Mouse (Mus musculus) adrenal gland, adult 18-20 months (tissue): ENCODE results near the gene Agk. TPM values are rescaled to one million over a fixed set of nuclear protein-coding genes. Genes with fewer than 3 reads are reported as not detected.
A peak's percentile ranks its signal among the peaks of the same experiment; 100 is the strongest.

Experiments
- DNase-seq, 2 experiments: peaks; one replicate each; pipeline ENCODE4 v3.0.0; 2021 to 2022; ENCODE audit warnings: low spot score in 2 of 2
- total RNA-seq, 2 experiments: library from RNA; stranded (reverse); gene quantifications; 1 replicate in 1 of 2; 2 replicates in 1 of 2; pipeline ENCODE4 v1.2.3; 2021

Agk gene
- total RNA-seq, 2 experiments from 2014 or later: 20.3 to 30.5 TPM

GRCm38 (mm10) chr6:40403640-40404285 is 78.8 kb downstream of the Agk start:
- DNase-seq: no peak

DNA sequence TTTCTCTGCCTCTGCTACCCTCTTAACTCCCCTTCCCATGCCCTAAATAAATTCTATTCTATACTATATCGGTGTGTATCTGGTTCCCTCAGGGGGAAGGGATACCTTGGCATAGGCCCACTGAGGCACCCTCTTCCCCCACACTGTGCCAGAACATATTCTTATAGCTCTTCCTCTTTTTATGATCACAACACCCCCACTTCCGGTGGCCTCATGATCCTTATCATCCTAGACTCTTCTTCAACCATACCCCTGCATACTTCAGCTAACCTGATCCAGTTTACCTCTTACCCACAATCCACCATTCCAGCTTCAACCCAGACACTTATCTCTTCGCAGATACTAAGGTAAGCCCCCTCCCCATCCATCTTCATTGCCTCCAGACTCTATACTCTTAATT is 86.1 kb downstream of the Agk start:
- DNase-seq: no peak

DNA sequence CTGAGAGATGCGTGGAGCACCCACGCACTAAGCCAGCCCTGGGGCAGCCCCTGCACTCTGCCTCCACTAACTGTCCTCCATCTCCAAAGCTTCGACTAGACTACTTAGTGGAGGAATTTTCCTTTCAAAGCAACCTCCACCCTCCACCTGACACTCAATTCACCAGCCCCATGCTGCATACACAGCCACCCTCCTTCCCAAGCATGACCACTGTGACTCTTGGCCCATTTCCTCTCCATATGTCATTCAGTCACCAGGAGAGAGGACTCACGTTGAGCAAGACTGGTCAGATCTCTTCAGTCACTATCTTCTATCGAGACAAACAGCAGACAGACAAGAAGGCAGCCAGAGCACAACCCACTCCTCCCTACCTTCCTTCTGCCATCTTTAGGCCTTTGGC is 88.1 kb downstream of the Agk start:
- DNase-seq: no peak

DNA sequence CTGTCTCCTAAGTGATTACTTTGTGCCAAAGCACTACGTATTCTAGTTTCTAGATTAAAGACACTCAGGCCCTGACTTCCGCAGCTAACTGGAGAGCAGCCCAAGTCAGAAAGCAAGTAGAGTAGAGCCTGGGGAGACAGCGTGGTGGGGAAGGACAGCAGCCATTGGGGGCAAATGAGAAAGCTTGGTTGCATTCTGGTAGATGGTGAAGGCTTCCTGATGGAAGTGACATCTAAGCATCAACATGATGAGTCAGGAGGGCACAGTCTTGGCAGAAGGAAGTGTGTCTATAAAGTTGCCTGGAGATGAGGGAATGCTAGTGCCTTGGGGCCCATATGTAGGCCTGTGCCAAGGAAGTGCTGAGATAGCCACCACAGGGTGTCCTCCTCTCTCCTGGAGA is 88.6 kb downstream of the Agk start:
- DNase-seq: no peak

DNA sequence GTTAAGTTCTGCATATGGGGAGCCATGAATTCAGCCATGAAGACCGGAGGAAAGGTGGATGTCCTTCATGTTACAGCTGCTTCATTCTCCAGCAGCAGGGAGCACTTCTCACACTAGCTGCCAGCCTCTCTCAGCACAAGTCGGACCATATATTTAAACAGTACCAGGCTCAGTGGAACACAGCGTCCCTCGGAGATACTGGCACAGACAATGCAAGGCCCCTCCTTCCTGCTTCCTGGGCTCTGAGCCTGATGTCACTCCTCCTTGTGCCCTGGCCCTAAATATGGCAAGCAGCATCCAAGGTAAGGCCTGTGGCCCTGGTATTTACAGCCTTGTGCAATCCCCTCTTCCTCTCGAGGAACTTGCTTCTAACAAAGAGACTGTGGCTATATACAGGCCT is 90.8 kb downstream of the Agk start:
- no peak for DNase-seq

DNA sequence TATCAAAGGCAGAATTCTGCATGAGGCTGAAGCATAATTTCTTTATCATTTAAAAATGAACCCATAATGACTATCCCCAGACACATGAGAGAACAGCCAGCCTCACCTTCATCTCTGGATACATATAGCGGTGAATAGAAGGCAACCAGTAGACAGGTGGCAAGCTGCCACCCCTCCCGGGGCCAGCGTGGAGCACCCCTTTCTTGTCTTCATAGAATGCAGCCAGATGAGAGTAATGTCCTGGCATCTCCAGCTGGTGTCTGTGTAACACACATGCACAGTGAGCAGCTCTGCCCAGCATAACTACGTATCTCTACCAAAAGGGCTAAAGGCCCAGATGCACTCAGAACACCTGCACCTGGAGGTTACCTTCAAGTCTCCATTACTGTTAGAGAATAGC is 93.4 kb downstream of the Agk start:
- DNase-seq: no peak

DNA sequence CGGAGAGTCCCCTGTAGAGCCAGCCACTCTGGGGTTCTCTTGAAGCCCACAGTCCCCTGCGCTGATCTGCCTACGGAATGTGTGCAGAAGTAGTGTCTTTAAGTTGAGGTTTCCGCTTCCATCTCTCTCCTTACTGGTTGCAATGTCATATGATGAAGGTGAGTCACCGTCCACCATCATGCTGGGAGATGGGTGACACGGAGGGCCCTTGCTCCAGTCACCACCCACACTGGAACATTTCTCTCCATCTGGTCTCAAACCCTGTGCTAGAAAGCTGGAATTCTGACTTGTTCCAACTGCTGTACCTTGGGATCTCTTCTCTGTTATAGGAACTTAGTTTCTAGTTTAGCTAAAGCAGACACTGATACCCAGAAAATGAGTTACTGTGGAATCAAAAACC is 96.1 kb downstream of the Agk start:
- DNase-seq: no peak

DNA sequence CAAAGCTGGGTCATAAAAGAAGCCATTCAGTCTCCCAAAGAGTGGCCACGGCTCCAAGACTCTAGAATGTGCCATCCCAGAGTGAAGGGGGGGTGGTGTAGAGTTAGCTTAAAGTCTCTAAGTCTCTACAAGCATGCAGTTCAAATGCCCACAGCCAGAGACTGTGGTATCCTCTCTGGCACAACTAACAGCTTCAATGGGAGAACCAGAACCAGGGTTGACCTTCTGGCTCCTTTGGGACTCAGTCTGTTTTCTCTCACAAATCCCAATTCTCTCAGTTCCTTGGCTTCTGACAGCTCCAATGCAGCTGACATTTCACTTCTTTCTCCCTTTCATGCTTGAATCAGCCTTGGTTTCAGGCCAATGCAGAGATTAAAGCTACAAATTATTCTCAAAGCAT is 98.0 kb downstream of the Agk start:
- DNase-seq: no peak

DNA sequence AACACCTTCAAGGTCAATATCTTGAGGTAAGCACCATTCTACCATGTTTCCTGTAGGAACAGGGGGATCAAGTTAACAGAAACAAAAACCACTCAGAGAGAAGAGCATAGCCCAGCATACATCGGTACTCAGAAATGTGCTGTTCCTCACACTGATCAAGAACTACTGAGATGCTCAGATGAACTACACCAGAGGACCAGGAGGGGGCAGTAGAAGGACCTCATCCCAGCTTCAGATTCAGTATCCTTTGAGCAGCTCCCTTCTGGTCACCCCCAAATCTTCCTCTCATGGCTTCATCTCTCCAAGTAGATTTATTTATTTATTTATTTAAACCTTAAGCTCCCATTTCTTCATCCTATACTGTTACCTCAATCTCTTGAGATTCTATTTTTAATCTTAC is 98.8 kb downstream of the Agk start:
- peak; percentile 22 to 36 for DNase-seq

DNA sequence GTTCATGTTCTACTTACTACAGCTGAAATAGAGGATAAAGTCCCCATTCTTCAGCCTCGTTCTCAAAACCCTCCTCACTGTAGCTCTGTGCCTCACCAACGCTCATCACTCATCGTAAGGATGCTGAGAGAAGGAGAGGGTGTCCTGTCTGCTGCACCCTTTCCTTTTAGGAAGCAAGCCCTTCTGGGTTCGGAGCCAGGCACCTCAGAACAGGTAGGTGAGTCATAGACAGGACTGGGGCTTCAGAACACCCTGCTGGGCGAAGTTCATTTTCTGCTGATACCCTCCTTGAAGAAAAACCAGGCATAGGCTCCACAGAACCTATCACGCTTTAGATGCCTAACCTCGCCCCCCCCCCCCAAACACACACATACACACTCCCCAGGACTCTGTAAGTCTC is 102.5 kb downstream of the Agk start:
- DNase-seq: no peak

GRCm38 (mm10) chr6:40428696-40429095 is 103.7 kb downstream of the Agk start:
- no peak for DNase-seq

- no peak for DNase-seq
Observed at GRCm38 (mm10) chr6:40429521-40429931, 104.6 kb downstream of the Agk start.

DNA sequence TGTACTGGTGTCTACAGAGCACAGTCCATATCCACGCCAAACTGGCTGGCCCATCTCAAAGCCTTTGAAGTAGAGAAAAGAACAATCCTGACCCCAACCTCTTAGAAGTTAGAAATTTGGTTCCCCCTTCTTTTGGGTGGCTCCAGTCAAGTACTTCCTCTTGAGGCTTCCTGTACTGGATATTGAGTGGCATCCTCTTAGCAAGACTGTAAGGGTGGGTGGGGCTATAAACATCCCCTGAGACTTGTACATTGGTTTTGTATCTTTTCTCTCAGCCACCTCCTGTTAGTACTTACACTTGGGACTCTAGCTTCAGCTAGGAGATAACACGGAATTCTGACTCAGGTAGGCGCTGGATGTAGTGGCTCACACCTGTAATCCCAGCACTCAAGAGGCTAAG is 105.3 kb downstream of the Agk start:
- DNase-seq: no peak

GRCm38 (mm10) chr6:40430878-40431277 is 105.9 kb downstream of the Agk start:
- DNase-seq: no peak

DNA sequence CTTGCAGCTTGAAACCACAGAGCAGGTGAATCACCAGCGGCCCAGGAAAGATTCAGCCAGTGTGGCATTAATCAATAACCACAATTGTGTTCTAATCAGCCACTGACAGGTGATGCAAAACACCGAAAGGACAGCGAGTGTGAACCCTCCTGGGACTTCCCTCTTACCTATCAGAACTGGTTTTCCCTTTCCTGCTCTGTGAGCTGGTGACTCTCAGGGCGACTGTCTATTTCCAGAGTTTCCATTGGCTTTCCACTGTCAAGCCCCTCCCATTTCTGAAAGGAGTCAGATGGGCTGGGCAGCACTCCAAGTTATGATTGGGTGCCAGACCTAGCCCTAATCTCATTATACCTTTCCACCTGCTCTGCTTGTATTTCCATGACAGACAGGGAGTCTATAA is 106.4 kb downstream of the Agk start:
- peak in 1 of 2 experiments; percentile 13 for DNase-seq

- DNase-seq: no peak
Observed at GRCm38 (mm10) chr6:40431812-40432211, 106.8 kb downstream of the Agk start.

GRCm38 (mm10) chr6:40432346-40433275 is 107.6 kb downstream of the Agk start:
- no peak for DNase-seq

DNA sequence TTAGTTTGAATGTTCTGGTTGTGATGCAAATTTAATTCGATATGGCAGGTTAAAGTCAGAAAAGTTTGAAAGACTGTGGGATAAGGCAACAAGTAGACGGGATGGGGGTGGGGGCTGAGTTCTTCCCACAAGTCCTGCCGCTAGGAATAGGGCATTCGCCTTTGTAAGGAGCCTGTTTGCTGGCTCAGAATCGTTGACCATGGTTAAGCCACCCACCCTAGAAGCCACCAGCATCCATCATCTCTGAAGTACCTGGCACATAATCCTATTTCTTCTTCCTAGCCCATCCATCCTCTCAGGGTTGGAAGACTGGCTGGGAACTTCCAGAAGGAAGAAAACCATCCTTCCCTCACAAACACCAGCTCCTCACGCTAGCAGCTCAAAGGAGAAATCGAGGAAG is 109.7 kb downstream of the Agk start:
- no peak for DNase-seq

DNA sequence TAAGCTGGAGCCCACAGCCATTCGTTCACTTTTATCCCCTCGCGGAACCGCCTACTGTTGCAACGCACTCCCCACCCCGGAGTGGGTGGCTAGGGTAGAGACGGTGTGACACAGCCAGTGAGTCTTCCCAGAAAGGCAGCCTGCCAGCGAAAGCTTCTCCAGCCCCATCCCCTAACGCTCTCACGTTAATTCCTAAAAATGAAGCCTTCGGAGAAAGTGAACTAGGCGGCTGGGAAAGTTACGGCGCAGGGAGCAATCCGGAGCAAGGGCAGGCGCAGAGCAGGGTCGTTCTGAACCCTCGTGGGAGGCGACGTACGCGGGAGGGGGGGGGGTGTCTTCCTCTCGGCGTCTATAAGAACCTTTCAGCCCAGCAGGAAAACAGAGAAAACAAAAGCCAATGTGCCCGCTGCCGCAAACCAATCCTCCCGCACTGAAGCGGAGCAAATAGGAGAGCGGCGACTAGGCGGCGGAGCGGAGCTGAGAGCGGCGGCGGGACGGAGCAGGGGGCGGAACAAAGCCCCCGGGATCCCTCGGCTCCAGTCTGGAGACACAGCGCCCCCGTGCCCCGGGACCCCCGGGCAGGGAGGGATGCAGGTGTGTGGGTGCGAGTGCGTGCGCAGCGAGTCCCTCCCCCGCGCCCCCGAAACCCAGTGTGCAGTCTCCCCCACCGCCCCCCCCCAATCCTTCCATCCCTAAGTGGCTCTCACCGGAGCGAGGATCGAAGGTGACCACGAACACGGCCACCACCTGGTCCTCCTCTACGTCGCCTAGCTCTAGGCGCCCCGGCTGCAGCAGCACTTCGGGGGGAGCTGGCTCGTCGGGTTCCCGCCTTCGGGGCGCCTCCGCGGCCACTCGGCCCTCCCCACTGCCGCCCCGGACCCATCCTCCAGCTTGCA is 110.4 kb downstream of the Agk start:
- DNase-seq: peak; percentile 46 to 48

GRCm38 (mm10) chr6:40436047-40436483 is 111.1 kb downstream of the Agk start, which contains the start of gene E330009J07Rik:
Gene E330009J07Rik (minus strand): TSS chr6:40436135.
- DNase-seq: peak; percentile 84 to 89

DNA sequence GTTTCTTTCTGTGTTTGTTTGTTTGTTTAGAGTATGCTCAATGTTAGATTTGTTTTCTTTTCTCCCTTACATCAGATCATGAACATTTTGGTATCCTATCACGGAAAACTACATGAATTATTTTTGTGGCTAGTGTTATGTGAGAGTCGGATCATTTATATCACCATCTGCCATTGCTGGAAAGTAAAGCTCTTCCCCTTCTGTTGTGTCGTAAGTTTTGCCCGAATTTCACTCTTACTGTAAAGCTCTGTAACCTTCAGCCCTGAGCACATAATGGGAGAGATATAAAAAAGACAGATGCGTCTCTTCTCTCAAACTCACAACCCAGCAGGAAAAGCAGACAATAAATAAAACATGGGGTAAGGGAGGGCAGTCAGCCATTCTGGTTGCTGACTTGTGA is 114.0 kb downstream of the Agk start, which contains the start of gene Wee2:
Gene Wee2 (plus strand): TSS at position 153 of the 400 bp plus-strand sequence.
- DNase-seq: no peak
